Mouse (Mus musculus) cortical plate, adult 2 months (tissue): ENCODE results near the gene Fkbp8.

Experiments used
- CTCF ChIP-seq: fragments of 200-500 bp; IDR thresholded peaks from 2 replicates; pipeline ENCODE4 v1.5.1; 2011; ENCODE audit warnings: mild to moderate bottlenecking, control low read depth, low read length; ENCODE audit not compliant: insufficient read depth; ENCODE audit errors: extremely low read depth
- POLR2A ChIP-seq: fragments of 200-500 bp; IDR thresholded peaks from 2 replicates; pipeline ENCODE4 v1.6.1; 2011; ENCODE audit warnings: mild to moderate bottlenecking, low read length, control low read depth; ENCODE audit not compliant: insufficient read depth; ENCODE audit errors: extremely low read depth

DNA sequence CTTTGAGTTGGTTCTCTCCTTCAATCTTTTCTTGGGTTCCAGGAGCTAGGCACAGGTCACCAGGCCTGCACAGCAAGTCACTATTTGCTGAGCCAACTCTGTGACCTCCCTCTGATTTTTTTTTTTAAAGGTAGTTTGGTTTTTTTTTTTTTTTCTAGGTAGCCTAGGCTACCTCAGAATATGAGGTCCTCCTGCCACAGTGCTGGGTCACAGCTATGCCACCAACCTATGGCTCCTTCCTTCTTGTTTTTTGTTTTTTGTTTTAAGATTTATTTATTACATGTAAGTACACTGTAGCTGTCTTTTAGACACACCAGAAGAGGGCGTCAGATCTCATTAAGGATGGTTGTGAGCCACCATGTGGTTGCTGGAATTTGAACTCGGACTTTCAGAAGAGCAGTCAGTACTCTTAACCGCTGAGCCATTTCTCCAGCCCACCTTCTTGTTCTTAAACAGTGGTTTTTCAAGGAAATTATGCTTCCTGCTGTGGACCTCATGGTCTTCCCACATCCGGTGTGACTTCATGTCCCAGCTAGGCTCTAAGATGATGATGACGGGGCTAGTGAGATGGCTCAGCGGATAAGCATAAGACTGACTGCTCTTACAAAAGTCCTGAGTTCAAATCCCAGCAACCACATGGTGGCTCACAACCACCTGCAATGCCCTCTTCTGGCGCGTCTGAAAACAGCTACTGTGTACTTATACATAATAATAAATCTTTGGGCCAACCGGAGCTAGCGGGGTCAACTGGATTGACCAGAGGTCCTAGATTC is 22.1 kb downstream of the Fkbp8 start:
- no peak for TF ChIP-seq POLR2A
- no peak for TF ChIP-seq CTCF
